Mouse (Mus musculus): ENCODE data around the gene Mta3. TPM values are rescaled to one million over a fixed set of nuclear protein-coding genes. Genes with fewer than 3 reads are reported as not detected.
A peak's percentile ranks its signal among the peaks of the same experiment; 100 is the strongest.

Mta3 gene
- polyA plus RNA-seq (2012; rRNA removed): 75.0 and 75.5 TPM in 2 replicates

DNA sequence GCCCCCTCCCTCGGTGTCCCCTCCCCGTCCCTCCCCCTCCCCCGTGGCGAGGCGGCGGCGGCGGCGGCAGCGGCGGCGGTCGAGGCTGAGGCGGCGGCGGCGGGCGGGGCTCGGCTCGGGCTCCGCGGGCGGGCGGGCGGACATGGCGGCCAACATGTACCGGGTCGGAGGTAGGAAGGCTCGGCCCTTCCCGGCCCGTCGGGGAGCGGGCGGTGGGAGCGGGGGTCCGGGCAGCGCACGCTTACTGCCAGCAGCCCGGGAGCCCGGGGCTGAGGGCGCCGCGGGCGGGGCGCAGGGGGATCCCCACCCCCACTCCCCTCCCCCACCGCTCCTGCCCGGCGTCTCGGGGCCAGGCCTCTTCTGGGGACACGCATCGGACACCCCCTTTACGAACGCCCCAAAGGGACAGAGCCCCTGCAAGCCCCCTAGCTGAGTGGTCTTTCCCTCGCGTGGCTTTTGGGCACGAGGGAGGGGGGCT lies at the start of gene Mta3:
Gene Mta3 (plus strand): TSS at position 48 of the 478 bp plus-strand sequence.
- Histone ChIP-seq H3K4me3 (ENCODE audit: insufficient read depth, low read length) (peak within 1 kb of the TSS; percentile 58), H3K4me1 (ENCODE audit: control insufficient read depth, insufficient read depth, low read length) (peaks cover 3% of the 10 kb centered on the region), H3K27ac (ENCODE audit: insufficient read depth, low read length) (peak within 1 kb of the TSS; percentile 96)
- TF ChIP-seq POLR2A (IDR thresholded peaks at IDR 0.05; ENCODE audit: extremely low read depth, insufficient read depth, low read length) (no peak), CTCF (IDR thresholded peaks at IDR 0.05; ENCODE audit: extremely low read depth, insufficient read depth, low read length) (no peak)

GRCm38 (mm10) chr17:83657375-83657774 lies 48.6 kb upstream of the Mta3 start:
- no peak overlapping the region for H3K4me3 ChIP-seq (ENCODE audit: insufficient read depth, low read length)
- H3K27ac ChIP-seq (ENCODE audit: insufficient read depth, low read length): no peak overlapping the region
- no peaks in the 10 kb centered on the region for H3K4me1 ChIP-seq (ENCODE audit: control insufficient read depth, insufficient read depth, low read length)
- no peak for TF ChIP-seq CTCF (IDR thresholded peaks at IDR 0.05; ENCODE audit: extremely low read depth, insufficient read depth, low read length)

DNA sequence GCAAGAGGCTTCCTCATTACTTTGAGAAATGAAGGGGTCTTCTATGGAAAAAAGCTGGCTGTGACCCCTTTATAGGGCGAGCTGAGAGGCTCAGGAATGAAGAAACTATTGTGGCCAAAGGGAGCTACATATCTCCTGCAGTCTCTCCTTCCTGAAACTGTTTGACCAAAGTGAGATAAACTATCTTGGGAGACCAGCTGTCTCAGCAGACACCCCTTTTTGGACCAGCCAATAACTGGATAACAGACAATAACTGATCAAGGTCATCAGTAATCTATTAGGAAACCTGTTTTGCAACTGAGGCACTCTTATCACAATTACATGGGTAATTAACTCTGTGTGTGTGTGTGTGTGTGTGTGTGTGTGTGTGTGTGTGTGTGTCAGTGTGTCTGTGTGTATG lies 47.0 kb upstream of the Mta3 start:
- Histone ChIP-seq H3K4me3 (ENCODE audit: insufficient read depth, low read length) (no peak overlapping the region), H3K27ac (ENCODE audit: insufficient read depth, low read length) (no peak overlapping the region), H3K4me1 (ENCODE audit: control insufficient read depth, insufficient read depth, low read length) (no peaks in the 10 kb centered on the region)
- TF ChIP-seq CTCF (IDR thresholded peaks at IDR 0.05; ENCODE audit: extremely low read depth, insufficient read depth, low read length) (no peak), POLR2A (IDR thresholded peaks at IDR 0.05; ENCODE audit: extremely low read depth, insufficient read depth, low read length) (no peak)

DNA sequence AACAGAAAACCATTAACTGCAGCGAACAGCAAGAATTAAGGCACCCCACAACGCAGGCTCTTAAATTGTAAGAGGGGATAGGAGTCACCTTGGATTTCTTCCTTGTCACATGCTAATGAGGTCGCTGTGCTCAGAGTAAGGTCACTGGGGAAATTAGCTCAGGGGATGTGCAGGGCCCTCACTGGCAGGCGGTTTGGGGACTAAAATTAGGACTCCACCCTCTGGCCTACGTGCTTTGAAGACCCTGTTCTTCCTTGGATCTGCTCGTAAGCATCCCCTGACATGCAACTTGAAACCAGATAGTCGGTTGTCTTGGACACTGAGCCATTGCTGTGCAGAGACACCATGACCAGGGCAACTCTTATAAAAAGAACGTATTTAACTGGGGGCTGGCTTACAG lies 41.2 kb upstream of the Mta3 start:
- Histone ChIP-seq H3K4me1 (ENCODE audit: control insufficient read depth, insufficient read depth, low read length) (no peaks in the 10 kb centered on the region), H3K4me3 (ENCODE audit: insufficient read depth, low read length) (no peak overlapping the region), H3K27ac (ENCODE audit: insufficient read depth, low read length) (no peak overlapping the region)
- TF ChIP-seq POLR2A (IDR thresholded peaks at IDR 0.05; ENCODE audit: extremely low read depth, insufficient read depth, low read length) (no peak), CTCF (IDR thresholded peaks at IDR 0.05; ENCODE audit: extremely low read depth, insufficient read depth, low read length) (no peak)

DNA sequence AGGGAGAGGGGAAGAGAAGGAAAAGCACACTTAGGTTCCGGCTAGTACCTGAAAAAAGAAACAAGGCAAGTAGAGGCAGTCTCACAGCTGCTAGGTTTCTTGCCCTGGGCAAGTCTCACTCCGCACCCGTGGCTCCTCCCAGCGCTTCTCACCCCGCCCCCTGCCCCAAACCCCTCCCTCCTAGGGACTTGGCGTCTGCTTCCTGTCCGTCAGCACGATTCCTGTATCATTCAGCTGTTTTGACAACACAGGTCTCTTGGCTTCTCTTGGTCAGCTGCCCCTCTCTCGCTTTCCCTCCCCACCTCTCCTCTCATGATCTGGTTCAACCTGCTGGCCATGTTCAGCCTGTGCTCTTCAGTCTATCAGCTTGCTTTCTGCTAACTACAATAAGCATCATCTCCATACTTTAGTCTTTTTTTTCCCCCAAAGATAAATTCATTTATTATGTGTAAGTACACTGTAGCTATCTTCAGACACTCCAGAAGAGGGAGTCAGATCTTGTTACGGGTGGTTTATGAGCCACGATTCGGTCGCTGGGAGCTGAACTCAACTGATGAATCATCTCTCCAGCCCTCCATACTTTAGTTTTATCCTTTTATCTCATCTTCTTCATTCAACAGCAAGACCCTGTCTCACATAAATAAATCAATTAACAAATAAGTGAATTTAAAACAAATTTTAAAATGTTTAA lies 39.2 kb upstream of the Mta3 start:
- Histone ChIP-seq H3K27ac (ENCODE audit: insufficient read depth, low read length) (no peak overlapping the region), H3K4me1 (ENCODE audit: control insufficient read depth, insufficient read depth, low read length) (no peaks in the 10 kb centered on the region), H3K4me3 (ENCODE audit: insufficient read depth, low read length) (no peak overlapping the region)
- TF ChIP-seq CTCF (IDR thresholded peaks at IDR 0.05; ENCODE audit: extremely low read depth, insufficient read depth, low read length): no peak

DNA sequence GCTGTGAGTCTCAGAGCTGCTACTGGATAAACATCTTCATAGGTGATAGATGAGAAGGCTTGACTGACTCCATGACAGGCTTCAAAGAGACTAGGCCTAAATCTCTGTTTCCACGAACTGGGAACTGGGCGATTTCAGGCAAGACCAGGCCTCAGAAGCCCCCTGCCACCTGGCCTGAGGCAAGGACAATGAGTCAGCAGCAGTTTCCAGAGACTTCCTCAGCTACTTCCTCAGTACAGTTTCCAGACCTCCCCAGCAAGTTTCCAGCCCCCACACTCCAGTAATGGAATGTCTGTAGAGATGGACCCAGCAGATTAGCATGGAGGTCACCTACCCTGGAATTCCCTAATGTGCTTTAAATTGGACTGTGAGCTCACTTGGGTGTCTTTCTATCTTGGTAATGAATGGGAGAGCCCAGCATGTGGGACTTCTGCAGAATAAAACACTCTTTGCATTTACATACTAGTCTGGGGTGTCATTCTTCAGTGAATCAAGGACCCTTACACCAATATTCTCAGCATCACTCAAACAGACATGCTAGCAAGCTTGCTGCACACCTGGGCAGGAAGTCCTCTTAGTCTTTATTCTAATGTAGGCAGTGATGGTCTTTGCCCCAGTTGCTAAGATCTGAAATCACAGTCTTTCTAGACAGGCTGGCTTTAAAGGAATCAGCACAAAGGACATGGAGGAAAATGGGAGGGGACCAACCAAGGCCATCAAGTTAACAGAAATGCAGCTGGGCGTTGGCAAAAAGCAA lies 37.9 kb upstream of the Mta3 start:
- Histone ChIP-seq H3K4me3 (ENCODE audit: insufficient read depth, low read length) (no peak overlapping the region), H3K4me1 (ENCODE audit: control insufficient read depth, insufficient read depth, low read length) (no peaks in the 10 kb centered on the region), H3K27ac (ENCODE audit: insufficient read depth, low read length) (no peak overlapping the region)
- no peak for TF ChIP-seq CTCF (IDR thresholded peaks at IDR 0.05; ENCODE audit: extremely low read depth, insufficient read depth, low read length)

DNA sequence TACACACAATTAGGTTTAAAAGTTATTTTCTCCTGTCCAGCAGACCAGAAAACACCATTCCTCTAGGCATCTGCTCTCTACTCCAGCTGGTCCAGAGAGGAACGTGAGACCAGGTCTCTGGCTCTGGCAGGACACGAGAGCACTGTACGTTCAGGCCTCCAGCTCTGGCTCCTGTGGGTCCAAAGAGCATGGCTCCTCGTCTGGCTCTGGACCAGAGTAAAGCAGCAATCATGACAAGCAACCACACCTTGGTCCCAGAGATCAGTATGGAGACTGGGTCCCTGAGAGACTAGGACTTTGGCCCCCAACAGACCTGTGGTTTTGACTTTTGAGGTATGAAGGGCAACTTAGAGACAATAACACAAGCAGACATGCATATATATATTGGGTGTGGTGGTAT lies 33.3 kb upstream of the Mta3 start:
- H3K27ac ChIP-seq (ENCODE audit: insufficient read depth, low read length): no peak overlapping the region
- H3K4me3 ChIP-seq (ENCODE audit: insufficient read depth, low read length): no peak overlapping the region
- no peak for TF ChIP-seq POLR2A (IDR thresholded peaks at IDR 0.05; ENCODE audit: extremely low read depth, insufficient read depth, low read length)
- TF ChIP-seq CTCF (IDR thresholded peaks at IDR 0.05; ENCODE audit: extremely low read depth, insufficient read depth, low read length): no peak

GRCm38 (mm10) chr17:83677370-83677769 lies 28.6 kb upstream of the Mta3 start:
- TF ChIP-seq CTCF (IDR thresholded peaks at IDR 0.05; ENCODE audit: extremely low read depth, insufficient read depth, low read length) (no peak), POLR2A (IDR thresholded peaks at IDR 0.05; ENCODE audit: extremely low read depth, insufficient read depth, low read length) (no peak)
- Histone ChIP-seq H3K4me3 (ENCODE audit: insufficient read depth, low read length) (no peak overlapping the region), H3K4me1 (ENCODE audit: control insufficient read depth, insufficient read depth, low read length) (no peaks in the 10 kb centered on the region), H3K27ac (ENCODE audit: insufficient read depth, low read length) (no peak overlapping the region)

More for the DNA sequence above, 33.3 kb upstream of the Mta3 start:
- no peaks in the 10 kb centered on the region for H3K4me1 ChIP-seq (ENCODE audit: control insufficient read depth, insufficient read depth, low read length)

DNA sequence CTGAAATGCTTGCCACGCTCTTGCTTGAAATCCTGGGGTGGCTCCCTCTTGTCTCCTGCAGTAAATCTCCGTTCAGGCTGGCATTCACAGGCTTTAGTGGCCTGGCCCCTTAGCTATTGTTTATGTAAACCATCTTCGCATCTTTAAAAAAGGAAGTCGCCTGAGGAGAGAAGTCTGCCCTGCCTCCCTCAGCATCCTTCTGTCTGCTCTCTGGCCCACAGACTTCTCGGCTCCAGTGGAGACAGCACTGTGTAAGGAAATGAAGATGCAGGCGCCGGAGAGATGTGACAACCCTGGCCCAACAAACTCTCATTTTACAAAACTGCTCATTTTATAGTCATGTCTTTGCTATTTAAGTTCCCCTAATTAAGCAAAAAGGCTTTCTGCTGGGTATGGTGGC lies 24.0 kb upstream of the Mta3 start:
- TF ChIP-seq POLR2A (IDR thresholded peaks at IDR 0.05; ENCODE audit: extremely low read depth, insufficient read depth, low read length) (no peak), CTCF (IDR thresholded peaks at IDR 0.05; ENCODE audit: extremely low read depth, insufficient read depth, low read length) (no peak)
- Histone ChIP-seq H3K4me3 (ENCODE audit: insufficient read depth, low read length) (no peak overlapping the region), H3K4me1 (ENCODE audit: control insufficient read depth, insufficient read depth, low read length) (no peaks in the 10 kb centered on the region), H3K27ac (ENCODE audit: insufficient read depth, low read length) (no peak overlapping the region)

- Histone ChIP-seq H3K4me1 (ENCODE audit: control insufficient read depth, insufficient read depth, low read length) (no peaks in the 10 kb centered on the region), H3K4me3 (ENCODE audit: insufficient read depth, low read length) (no peak overlapping the region), H3K27ac (ENCODE audit: insufficient read depth, low read length) (no peak overlapping the region)
- TF ChIP-seq POLR2A (IDR thresholded peaks at IDR 0.05; ENCODE audit: extremely low read depth, insufficient read depth, low read length) (no peak), CTCF (IDR thresholded peaks at IDR 0.05; ENCODE audit: extremely low read depth, insufficient read depth, low read length) (no peak)
Measured at GRCm38 (mm10) chr17:83684475-83684874, 21.5 kb upstream of the Mta3 start.
